Mouse (Mus musculus) heart, adult 2 months (tissue): ENCODE measurements at regions not wholly inside any gene's neighbourhood (a gene's known extent, or its start where the extent isn't known, plus 50 kb on each side); places are given as distances from the start of the nearest gene placed in this dataset.

Source experiments
- DNase-seq, 2 experiments: peaks; one replicate each; pipeline ENCODE4 v3.0.0; 2021
- H3K27ac ChIP-seq: fragments of 200-600 bp; 2 replicates; pipeline ENCODE4 v1.8.1; 2022
- H3K27me3 ChIP-seq: fragments of 200-500 bp; 2 replicates; pipeline ENCODE4 v1.6.1; 2012; ENCODE audit warnings: mild to moderate bottlenecking, low read length, inconsistent platforms, mixed read lengths; ENCODE audit not compliant: control insufficient read depth, insufficient read depth
- H3K36me3 ChIP-seq: fragments of 200-500 bp; 2 replicates; pipeline ENCODE4 v1.6.1; 2012; ENCODE audit warnings: low read length, inconsistent platforms; ENCODE audit not compliant: control insufficient read depth, insufficient read depth
- H3K4me1 ChIP-seq: fragments of 200-500 bp; 2 replicates; pipeline ENCODE4 v1.6.1; 2011; ENCODE audit warnings: low read length; ENCODE audit not compliant: control insufficient read depth, insufficient read depth
- H3K4me3 ChIP-seq: fragments of 200-600 bp; 2 replicates; pipeline ENCODE4 v1.8.1; 2022
- H3K79me2 ChIP-seq: fragments of 200-500 bp; replicated peaks from 2 replicates; pipeline ENCODE4 v1.6.1; 2012; ENCODE audit warnings: mild to moderate bottlenecking, inconsistent platforms, low read length, moderate library complexity, mixed read lengths; ENCODE audit not compliant: control insufficient read depth, insufficient read depth
- H3K9ac ChIP-seq: fragments of 200-500 bp; 2 replicates; pipeline ENCODE4 v1.6.1; 2012; ENCODE audit warnings: low read depth, mild to moderate bottlenecking, control low read depth, inconsistent platforms, low read length, mixed read lengths
- CTCF ChIP-seq: fragments of 200-600 bp; IDR thresholded peaks from 2 replicates; pipeline ENCODE4 v1.8.1; 2022; ENCODE audit warnings: antibody characterized with exemption, mild to moderate bottlenecking, moderate library complexity
- EP300 ChIP-seq: fragments of 200-500 bp; IDR thresholded peaks from 2 replicates; pipeline ENCODE4 v1.6.1; 2011; ENCODE audit warnings: low read depth, low read length, control low read depth; ENCODE audit not compliant: insufficient read depth
- POLR2A ChIP-seq: fragments of 200-500 bp; IDR thresholded peaks from 2 replicates; pipeline ENCODE4 v1.6.1; 2011; ENCODE audit warnings: mild to moderate bottlenecking, low read depth, low read length, control low read depth; ENCODE audit not compliant: insufficient read depth
- WGBS: fragments of 180-500 bp; shearing (Covaris S2); methylation state at CpG from one replicate; pipeline ENCODE4 v1.1.7; 2018; 5-methylcytosine and 5-hydroxymethylcytosine counted together
- intact Hi-C: fragments of 180-260 bp; cut with DNase I; formaldehyde crosslinking; loops from one replicate; pipeline ENCODE4 v1.15.1; 2025

DNA sequence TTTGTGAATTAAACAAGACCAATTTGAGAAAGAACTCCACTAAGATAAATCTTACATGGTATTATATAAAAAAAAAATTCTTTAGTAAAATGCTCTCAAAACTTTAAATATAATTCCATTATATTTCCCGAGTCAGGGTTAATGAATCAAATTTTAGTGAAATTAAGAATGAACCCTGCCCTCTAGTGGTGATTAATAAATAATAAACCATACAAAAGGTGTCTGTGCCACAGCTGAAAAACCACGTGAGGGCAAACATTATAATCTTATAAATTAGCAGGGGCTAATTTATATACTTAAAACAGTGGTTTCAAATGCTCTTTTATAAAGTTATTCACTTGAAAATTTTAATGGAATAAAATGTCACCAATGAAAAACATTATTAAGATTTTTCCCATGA is 1087.4 kb upstream of the Prmt6 start:
- H3K27ac ChIP-seq: no peak overlapping the region
- no peak overlapping the region for H3K9ac ChIP-seq
- no peaks in the 10 kb centered on the region for H3K36me3 ChIP-seq
- intact Hi-C loops: no loop called here
- H3K79me2 ChIP-seq: no peaks in the 10 kb centered on the region
- no peak for TF ChIP-seq EP300
- TF ChIP-seq POLR2A: no peak
- TF ChIP-seq CTCF: peak; percentile 42
- H3K4me1 ChIP-seq: no peaks in the 10 kb centered on the region
- DNase-seq: no peak
- H3K4me3 ChIP-seq: no peak overlapping the region
- 28% methylated on average over 2 of the region's 2 CpGs for WGBS
- no peaks in the 10 kb centered on the region for H3K27me3 ChIP-seq

DNA sequence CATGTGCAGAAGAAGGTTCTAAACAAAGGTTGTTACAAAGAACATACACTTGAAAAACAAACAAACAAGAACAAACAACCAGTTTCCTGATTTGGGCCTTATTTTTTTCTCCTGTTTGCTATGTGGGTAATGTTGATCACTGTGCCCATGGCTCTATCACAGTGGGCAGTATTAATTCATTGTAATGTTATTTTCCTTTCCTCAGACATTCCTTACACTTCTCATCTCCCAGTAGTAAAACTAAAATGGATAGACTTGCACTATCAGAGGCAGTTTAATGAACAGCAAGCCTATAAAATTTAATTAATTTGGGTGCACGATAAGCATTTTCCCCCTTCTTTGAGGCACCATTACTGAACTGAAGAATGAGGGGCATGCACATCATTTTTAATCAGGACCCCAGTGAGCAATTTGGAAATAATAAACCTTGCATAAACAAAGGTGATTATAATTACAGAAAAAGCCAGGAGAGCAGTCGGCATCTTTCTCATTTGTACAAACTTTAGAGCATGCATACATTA is 1040.3 kb upstream of the Prmt6 start:
- Histone ChIP-seq H3K36me3 (no peaks in the 10 kb centered on the region), H3K79me2 (no peaks in the 10 kb centered on the region), H3K4me3 (no peak overlapping the region), H3K27me3 (no peaks in the 10 kb centered on the region), H3K4me1 (no peaks in the 10 kb centered on the region), H3K9ac (no peak overlapping the region), H3K27ac (no peak overlapping the region)
- intact Hi-C loops: no loop called here
- 89% methylated on average over 2 of the region's 2 CpGs for WGBS
- no peak for DNase-seq
- TF ChIP-seq EP300 (no peak), CTCF (no peak), POLR2A (no peak)

GRCm38 (mm10) chr3:111281584-111281983 is 1030.8 kb upstream of the Prmt6 start:
- Histone ChIP-seq H3K27me3 (no peaks in the 10 kb centered on the region), H3K27ac (no peak overlapping the region), H3K36me3 (no peaks in the 10 kb centered on the region), H3K9ac (no peak overlapping the region), H3K4me1 (no peaks in the 10 kb centered on the region), H3K4me3 (no peak overlapping the region), H3K79me2 (no peaks in the 10 kb centered on the region)
- intact Hi-C loops: no loop called here
- no peak for TF ChIP-seq POLR2A
- TF ChIP-seq CTCF: no peak
- no peak for TF ChIP-seq EP300
- DNase-seq: no peak
